Mouse (Mus musculus) forebrain, embryonic 16.5 days (tissue): ENCODE measurements around the gene Adcy10. TPM values are rescaled to one million over a fixed set of nuclear protein-coding genes. Genes with fewer than 3 reads are reported as not detected.

Source experiments
- ATAC-seq: fragments of 200-750 bp; cut with Nextera tagmentation; 2 replicates; pipeline ENCODE4 v1.8.0; 2017; ENCODE audit warnings: mild to moderate bottlenecking, moderate library complexity
- H3K27ac ChIP-seq: fragments of 300-500 bp; sonication (generic); 2 replicates; pipeline ENCODE4 v1.5.1; 2014; ENCODE audit warnings: low read length, control low read depth
- H3K27me3 ChIP-seq: fragments of 300-500 bp; sonication (generic); replicated peaks from 2 replicates; pipeline ENCODE4 v1.6.1; 2014; ENCODE audit warnings: low read length; ENCODE audit not compliant: control insufficient read depth, insufficient read depth
- H3K36me3 ChIP-seq: fragments of 300-500 bp; sonication (generic); 2 replicates; pipeline ENCODE4 v1.6.1; 2014; ENCODE audit not compliant: control insufficient read depth, insufficient read depth
- H3K4me1 ChIP-seq: fragments of 300-500 bp; sonication (generic); replicated peaks from 2 replicates; pipeline ENCODE4 v1.6.1; 2014; ENCODE audit warnings: low read length; ENCODE audit not compliant: control insufficient read depth, insufficient read depth
- H3K4me2 ChIP-seq: fragments of 300-500 bp; sonication (generic); 2 replicates; pipeline ENCODE4 v1.6.1; 2014; ENCODE audit warnings: mild to moderate bottlenecking, low read length, control low read depth
- H3K4me3 ChIP-seq: fragments of 300-500 bp; sonication (generic); replicated peaks from 2 replicates; pipeline ENCODE4 v1.5.1; 2014; ENCODE audit warnings: mild to moderate bottlenecking, low read length, control low read depth
- H3K9ac ChIP-seq: fragments of 300-500 bp; sonication (generic); replicated peaks from 2 replicates; pipeline ENCODE4 v1.6.1; 2014; ENCODE audit warnings: low read depth, low read length, control low read depth
- H3K9me3 ChIP-seq: fragments of 300-500 bp; sonication (generic); 2 replicates; pipeline ENCODE4 v1.6.1; 2016; ENCODE audit warnings: low read length; ENCODE audit not compliant: control insufficient read depth
- WGBS: fragments of 180-500 bp; shearing (Covaris S2); extraction: QIAGEN DNeasy Blood & Tissue Kit; methylation state at CpG from one replicate; pipeline ENCODE4 v1.1.7; 2014; 5-methylcytosine and 5-hydroxymethylcytosine counted together
- polyA plus RNA-seq: library from polyadenylated mRNA; unstranded; fragments of >200 nt; fragmentation: Nextera tagmentation; extraction: Ambion mirVana; gene quantifications from 2 replicates; pipeline ENCODE4 v1.2.1, GENCODE M21; 2015

Adcy10 gene
- polyA plus RNA-seq, 1 experiment from 2014 or later, result 0.22 TPM

- Histone ChIP-seq H3K9me3 (no peaks in the 10 kb centered on the region), H3K27ac (no peak overlapping the region), H3K4me1 (no peaks in the 10 kb centered on the region), H3K27me3 (no peaks in the 10 kb centered on the region), H3K36me3 (no peaks in the 10 kb centered on the region), H3K4me2 (no peak overlapping the region), H3K4me3 (no peak overlapping the region), H3K9ac (no peak overlapping the region)
- ATAC-seq, result no peak
- WGBS, result 86% methylated on average over 6 of the region's 6 CpGs
These were observed 21.3 kb downstream of the Adcy10 start for GRCm38 (mm10) chr1:165506303-165506702.

GRCm38 (mm10) chr1:165510161-165510560 is 25.2 kb downstream of the Adcy10 start:
- H3K9me3 ChIP-seq, result no peaks in the 10 kb centered on the region
- no peak for ATAC-seq
- H3K36me3 ChIP-seq, result no peaks in the 10 kb centered on the region
- no peak overlapping the region for H3K9ac ChIP-seq
- H3K4me1 ChIP-seq, result no peaks in the 10 kb centered on the region
- no peak overlapping the region for H3K4me2 ChIP-seq
- no peak overlapping the region for H3K4me3 ChIP-seq
- no peak overlapping the region for H3K27ac ChIP-seq
- WGBS, result 87% methylated on average over 6 of the region's 6 CpGs
- no peaks in the 10 kb centered on the region for H3K27me3 ChIP-seq

GRCm38 (mm10) chr1:165520716-165521115 is 35.7 kb downstream of the Adcy10 start:
- Histone ChIP-seq H3K9me3 (no peaks in the 10 kb centered on the region), H3K4me1 (no peaks in the 10 kb centered on the region), H3K27me3 (no peaks in the 10 kb centered on the region), H3K36me3 (no peaks in the 10 kb centered on the region), H3K9ac (no peak overlapping the region), H3K27ac (no peak overlapping the region), H3K4me2 (no peak overlapping the region), H3K4me3 (no peak overlapping the region)
- no peak for ATAC-seq
- WGBS, result 90% methylated on average over 7 of the region's 7 CpGs

GRCm38 (mm10) chr1:165536079-165536675 is 51.2 kb downstream of the Adcy10 start:
- no peak overlapping the region for H3K27ac ChIP-seq
- H3K4me3 ChIP-seq, result no peak overlapping the region
- H3K27me3 ChIP-seq, result no peaks in the 10 kb centered on the region
- no peaks in the 10 kb centered on the region for H3K36me3 ChIP-seq
- H3K9ac ChIP-seq, result no peak overlapping the region
- H3K4me1 ChIP-seq, result no peaks in the 10 kb centered on the region
- 65% methylated on average over 12 of the region's 12 CpGs for WGBS
- H3K4me2 ChIP-seq, result no peak overlapping the region
- ATAC-seq, result no peak
- H3K9me3 ChIP-seq, result no peaks in the 10 kb centered on the region

GRCm38 (mm10) chr1:165537241-165537807 is 52.3 kb downstream of the Adcy10 start:
- H3K9ac ChIP-seq, result no peak overlapping the region
- no peak overlapping the region for H3K27ac ChIP-seq
- H3K4me1 ChIP-seq, result no peaks in the 10 kb centered on the region
- no peak overlapping the region for H3K4me3 ChIP-seq
- no peaks in the 10 kb centered on the region for H3K27me3 ChIP-seq
- no peaks in the 10 kb centered on the region for H3K36me3 ChIP-seq
- WGBS, result 59% methylated on average over 5 of the region's 5 CpGs
- no peak for ATAC-seq
- no peak overlapping the region for H3K4me2 ChIP-seq
- no peaks in the 10 kb centered on the region for H3K9me3 ChIP-seq

- Histone ChIP-seq H3K27me3 (no peaks in the 10 kb centered on the region), H3K4me1 (0 out of 2 replicates have a peak, but pooled peaks cover 2% of the 10 kb centered on the region), H3K27ac (no peak overlapping the region), H3K9ac (no peak overlapping the region), H3K4me3 (no peak overlapping the region), H3K4me2 (no peak overlapping the region), H3K9me3 (0 out of 2 replicates have a peak, but pooled peaks cover 4% of the 10 kb centered on the region), H3K36me3 (no peaks in the 10 kb centered on the region)
- ATAC-seq, result no peak
- WGBS, result 33% methylated on average over 2 of the region's 2 CpGs
These were observed 71.7 kb downstream of the Adcy10 start for GRCm38 (mm10) chr1:165556711-165557110.

GRCm38 (mm10) chr1:165559073-165559472 is 74.1 kb downstream of the Adcy10 start:
- Histone ChIP-seq H3K4me2 (no peak overlapping the region), H3K4me1 (0 out of 2 replicates have a peak, but pooled peaks cover 2% of the 10 kb centered on the region), H3K36me3 (no peaks in the 10 kb centered on the region), H3K27me3 (no peaks in the 10 kb centered on the region), H3K9me3 (no peaks in the 10 kb centered on the region), H3K27ac (no peak overlapping the region), H3K4me3 (no peak overlapping the region), H3K9ac (no peak overlapping the region)
- ATAC-seq, result peak; percentile 90
- 76% methylated on average over 9 of the region's 9 CpGs for WGBS

- H3K9ac ChIP-seq, result no peak overlapping the region
- no peaks in the 10 kb centered on the region for H3K27me3 ChIP-seq
- no peaks in the 10 kb centered on the region for H3K36me3 ChIP-seq
- H3K4me3 ChIP-seq, result no peak overlapping the region
- no peaks in the 10 kb centered on the region for H3K9me3 ChIP-seq
- no peaks in the 10 kb centered on the region for H3K4me1 ChIP-seq
- WGBS, result 94% methylated on average over 4 of the region's 4 CpGs
- no peak for ATAC-seq
- H3K27ac ChIP-seq, result no peak overlapping the region
- H3K4me2 ChIP-seq, result no peak overlapping the region
These were observed 80.3 kb downstream of the Adcy10 start for GRCm38 (mm10) chr1:165565283-165565682.

- Histone ChIP-seq H3K27ac (no peak overlapping the region), H3K4me1 (no peaks in the 10 kb centered on the region), H3K9me3 (no peaks in the 10 kb centered on the region), H3K36me3 (no peaks in the 10 kb centered on the region), H3K4me2 (no peak overlapping the region), H3K9ac (no peak overlapping the region), H3K4me3 (no peak overlapping the region), H3K27me3 (no peaks in the 10 kb centered on the region)
- no peak for ATAC-seq
- 81% methylated on average over 7 of the region's 7 CpGs for WGBS
These were observed 82.5 kb downstream of the Adcy10 start for GRCm38 (mm10) chr1:165567466-165567865.
